Mouse (Mus musculus): ENCODE measurements around the gene Cd93. TPM values are rescaled to one million over a fixed set of nuclear protein-coding genes. Genes with fewer than 3 reads are reported as not detected.

Cd93 gene
- total RNA-seq, 2 experiments from 2014 or later, result 5.0 to 5.2 TPM

Other genes starting within 250 kb of the Cd93 start
- 10 to 100 TPM; 36.1 to 37.9 TPM for gene Sstr4, start 48.2 kb downstream of the Cd93 start, total RNA-seq (2021)
- 10 to 100 TPM in 1 of 2 experiments, 1 to 10 TPM in 1; 7.1 to 13.5 TPM for gene Thbd, start 35.4 kb downstream of the Cd93 start, total RNA-seq (2021)
- 10 to 100 TPM; 11.5 to 11.9 TPM for gene Nxt1, start 229.0 kb upstream of the Cd93 start, total RNA-seq (2021)
- gene Gzf1, start 237.5 kb upstream of the Cd93 start, total RNA-seq (2021), result 10 to 100 TPM; 27.6 to 28.1 TPM